Mouse (Mus musculus) erythroblast, embryonic 14.5 days (primary cell): ENCODE data around the gene Emp1. TPM values are rescaled to one million over a fixed set of nuclear protein-coding genes. Genes with fewer than 3 reads are reported as not detected.

ENCODE experiments used
- H3K27me3 ChIP-seq: 2 replicates; pipeline ENCODE4 v1.6.1; 2012; ENCODE audit warnings: inconsistent platforms; ENCODE audit not compliant: control insufficient read depth
- H3K36me3 ChIP-seq: 2 replicates; pipeline ENCODE4 v1.6.1; 2012; ENCODE audit warnings: mild to moderate bottlenecking, inconsistent platforms; ENCODE audit not compliant: control insufficient read depth
- H3K4me1 ChIP-seq: 2 replicates; pipeline ENCODE4 v1.6.1; 2012; ENCODE audit warnings: inconsistent platforms; ENCODE audit not compliant: control insufficient read depth
- H3K4me3 ChIP-seq: replicated peaks from 2 replicates; pipeline ENCODE3; 2012; ENCODE audit warnings: moderate library complexity, mild to moderate bottlenecking, inconsistent platforms
- H3K9me3 ChIP-seq: 2 replicates; pipeline ENCODE4 v1.6.1; 2012; ENCODE audit warnings: low read length, inconsistent platforms, mixed read lengths; ENCODE audit not compliant: control insufficient read depth
- GATA1 ChIP-seq: IDR thresholded peaks from 2 replicates; pipeline ENCODE4 v1.6.1; 2012; ENCODE audit warnings: low read length, inconsistent platforms, mixed read lengths
- TAL1 ChIP-seq: IDR thresholded peaks from 3 replicates; pipeline ENCODE4 v1.6.1; 2012; ENCODE audit warnings: low read length, inconsistent platforms, mixed read lengths
- polyA plus RNA-seq: library from polyadenylated mRNA; stranded (reverse); fragments of >175 nt; gene quantifications from 2 replicates; pipeline ENCODE4 v1.2.3, GENCODE M21; 2012

Gene Emp1
- polyA plus RNA-seq, 1 experiment = not detected

- H3K4me3 ChIP-seq = no peak overlapping the region
- no peaks in the 10 kb centered on the region for H3K36me3 ChIP-seq
- H3K27me3 ChIP-seq = no peaks in the 10 kb centered on the region
- H3K4me1 ChIP-seq = no peaks in the 10 kb centered on the region
- TF ChIP-seq GATA1 (no peak), TAL1 (no peak)
- no peaks in the 10 kb centered on the region for H3K9me3 ChIP-seq
Measured at GRCm38 (mm10) chr6:135418223-135418824, 56.0 kb downstream of the Emp1 start.

- Histone ChIP-seq H3K9me3 (no peaks in the 10 kb centered on the region), H3K4me1 (no peaks in the 10 kb centered on the region), H3K4me3 (no peak overlapping the region), H3K27me3 (no peaks in the 10 kb centered on the region), H3K36me3 (no peaks in the 10 kb centered on the region)
- TF ChIP-seq TAL1 (no peak), GATA1 (no peak)
Measured at GRCm38 (mm10) chr6:135428246-135428645, 65.9 kb downstream of the Emp1 start.

GRCm38 (mm10) chr6:135429268-135429909 lies 67.0 kb downstream of the Emp1 start:
- no peak overlapping the region for H3K4me3 ChIP-seq
- no peaks in the 10 kb centered on the region for H3K9me3 ChIP-seq
- TF ChIP-seq TAL1 (no peak), GATA1 (no peak)
- H3K36me3 ChIP-seq = no peaks in the 10 kb centered on the region
- no peaks in the 10 kb centered on the region for H3K27me3 ChIP-seq
- H3K4me1 ChIP-seq = no peaks in the 10 kb centered on the region

GRCm38 (mm10) chr6:135430441-135430970 lies 68.2 kb downstream of the Emp1 start:
- Histone ChIP-seq H3K9me3 (no peaks in the 10 kb centered on the region), H3K27me3 (no peaks in the 10 kb centered on the region), H3K4me3 (no peak overlapping the region), H3K4me1 (no peaks in the 10 kb centered on the region), H3K36me3 (no peaks in the 10 kb centered on the region)
- TF ChIP-seq TAL1 = no peak
- TF ChIP-seq GATA1 = no peak

Other genes with a start within 250 kb of the Emp1 start
- gene Gprc5d, start 244.3 kb upstream of the Emp1 start, polyA plus RNA-seq = 0.04 and 0.08 TPM in 2 replicates
- gene Fam234b, start 164.6 kb upstream of the Emp1 start, polyA plus RNA-seq = 0.95 and 1.2 TPM in 2 replicates
- gene Hebp1, start 164.5 kb upstream of the Emp1 start, polyA plus RNA-seq = 15.1 and 33.8 TPM in 2 replicates
- gene Gsg1, start 108.2 kb upstream of the Emp1 start, polyA plus RNA-seq = not detected in 2 replicates
- gene Pbp2, start 52.1 kb upstream of the Emp1 start, polyA plus RNA-seq = not detected in 2 replicates